ENCODE assay signal across 28 mouse cellular contexts in the genomic region with DNA sequence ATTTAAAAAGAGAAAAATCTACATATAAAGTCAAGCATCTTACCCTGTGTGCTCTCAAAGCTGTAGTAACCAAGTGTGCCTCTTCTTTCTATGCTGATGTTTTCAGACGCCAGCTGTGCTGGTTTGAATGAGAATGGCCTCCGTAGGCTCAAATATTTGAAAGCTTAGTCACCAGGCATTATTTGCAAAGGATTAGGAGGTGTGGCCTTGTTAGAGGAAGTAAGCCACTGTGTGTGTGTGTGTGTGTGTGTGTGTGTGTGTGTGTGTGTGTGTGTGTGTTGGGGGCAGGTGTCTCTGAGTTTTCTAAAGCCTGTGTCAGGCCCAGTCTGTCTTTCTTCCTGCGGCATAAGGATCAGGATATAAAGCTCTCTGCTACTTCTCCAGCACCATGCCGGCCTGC. TPM values are rescaled to one million over a fixed set of nuclear protein-coding genes. Genes with fewer than 3 reads are reported as not detected.
DNase-seq lines count a peak whose midpoint lies in the region; ATAC-seq and TF ChIP-seq lines count a peak whose summit lies in the region.
"Had no signal": no experiment of that assay in that cellular context is flagged by ENCODE, and none has a peak within 500 bp of the region (broad histone marks: within the 10 kb centered on the region; RNA-seq: fewer than 3 reads in every experiment).

No protein-coding gene starts in this region.

- no peaks in the 10 kb centered on the region for H3K36me3 ChIP-seq in midbrain, embryonic 10.5 days
- no peaks in the 10 kb centered on the region for H3K36me3 ChIP-seq in midbrain, embryonic 15.5 days (replicated peaks)
- H3K36me3 ChIP-seq in thymus, adult 2 months (ENCODE audit: control insufficient read depth, insufficient read depth, low read length): no peaks in the 10 kb centered on the region
- H3K36me3 ChIP-seq: hindbrain, embryonic 15.5 days; liver, embryonic 15.5 days; neural tube, embryonic 15.5 days had no signal

- WGBS in midbrain, embryonic 10.5 days: 33% methylated on average over 4 of the region's 4 CpGs
- WGBS in midbrain, embryonic 15.5 days: 22% methylated on average over 4 of the region's 4 CpGs
- WGBS in thymus, adult 2 months: 99% methylated on average over 4 of the region's 4 CpGs

- H3K27me3 ChIP-seq in midbrain, embryonic 10.5 days (ENCODE audit: low read depth, poor library complexity, severe bottlenecking): no peaks in the 10 kb centered on the region
- H3K27me3 ChIP-seq in midbrain, embryonic 15.5 days (replicated peaks): no peaks in the 10 kb centered on the region
- H3K27me3 ChIP-seq in thymus, adult 2 months (ENCODE audit: control insufficient read depth, insufficient read depth, low read length): no peaks in the 10 kb centered on the region
- H3K27me3 ChIP-seq: embryonic facial prominence, embryonic 12.5 days; hindbrain, embryonic 15.5 days; liver, embryonic 15.5 days; lung, embryonic 15.5 days; neural tube, embryonic 15.5 days had no signal

- DNase-seq in midbrain, embryonic 10.5 days (ENCODE audit: low spot score): peak; percentile 54
- DNase-seq in 3T3-L1 (ENCODE audit: low read depth, low spot score): peak; percentile 36
- DNase-seq in 416B (ENCODE audit: low read depth): peak; percentile 9
- peak; percentile 99 for DNase-seq in R1 (ENCODE audit: low read depth, low spot score)
- no peak for DNase-seq in thymus, postnatal 14 days
- DNase-seq in thymus, adult 2 months: no peak
- DNase-seq in kidney, postnatal 36 days: no peak
- DNase-seq: adrenal gland, adult 8-10 months; cerebellum, adult 2 months; cerebellum, postnatal 36 days; gastrocnemius, postnatal 14 days; heart, adult 11 months; kidney, adult 2 months; liver; thymus, postnatal 25 days had no signal

- H3K9ac ChIP-seq in midbrain, embryonic 15.5 days: no peak overlapping the region
- H3K9ac ChIP-seq: embryonic facial prominence, embryonic 12.5 days; hindbrain, embryonic 15.5 days; liver, embryonic 15.5 days; lung, embryonic 15.5 days; neural tube, embryonic 15.5 days had no signal

- TF ChIP-seq POLR2A in thymus, adult 2 months (IDR thresholded peaks at IDR 0.05; ENCODE audit: control insufficient read depth, extremely low read depth, insufficient read depth, low read length, poor library complexity): no peak

- no peak for TF ChIP-seq CTCF in thymus, adult 2 months (IDR thresholded peaks at IDR 0.05; ENCODE audit: borderline replicate concordance, control insufficient read depth, extremely low read depth, insufficient read depth, low read length, poor library complexity)

- H3K4me1 ChIP-seq in midbrain, embryonic 10.5 days: peaks cover 17% of the 10 kb centered on the region
- peaks cover 9% of the 10 kb centered on the region; the same call in 1 of the 2 replicates for H3K4me1 ChIP-seq in midbrain, embryonic 15.5 days
- H3K4me1 ChIP-seq in thymus, adult 2 months (replicated peaks; ENCODE audit: control insufficient read depth, insufficient read depth, low read length): no peaks in the 10 kb centered on the region
- H3K4me1 ChIP-seq: embryonic facial prominence, embryonic 12.5 days; liver, embryonic 15.5 days; lung, embryonic 15.5 days had no signal

- no peak for ATAC-seq in midbrain, embryonic 15.5 days (replicated peaks)
- ATAC-seq: forebrain, embryonic 14.5 days had no signal

- peak overlapping the region; percentile 55; the same call in 1 of the 2 replicates for H3K27ac ChIP-seq in midbrain, embryonic 10.5 days (replicated peaks)
- no peak overlapping the region for H3K27ac ChIP-seq in midbrain, embryonic 15.5 days
- H3K27ac ChIP-seq in thymus, adult 2 months (ENCODE audit: control insufficient read depth, insufficient read depth, low read length): no peak overlapping the region
- H3K27ac ChIP-seq: embryonic facial prominence, embryonic 12.5 days; hindbrain, embryonic 15.5 days; kidney, postnatal 0 days; limb, embryonic 10.5 days; liver, embryonic 15.5 days; lung, embryonic 15.5 days; neural tube, embryonic 15.5 days had no signal

- no peak overlapping the region for H3K4me2 ChIP-seq in midbrain, embryonic 15.5 days
- H3K4me2 ChIP-seq: embryonic facial prominence, embryonic 12.5 days; heart, embryonic 11.5 days; hindbrain, embryonic 15.5 days; liver, embryonic 15.5 days; lung, embryonic 15.5 days; neural tube, embryonic 15.5 days had no signal

- H3K4me3 ChIP-seq in midbrain, embryonic 10.5 days: no peak overlapping the region
- no peak overlapping the region for H3K4me3 ChIP-seq in midbrain, embryonic 15.5 days
- no peak overlapping the region for H3K4me3 ChIP-seq in thymus, adult 2 months (ENCODE audit: control insufficient read depth, insufficient read depth, low read length)
- H3K4me3 ChIP-seq: embryonic facial prominence, embryonic 12.5 days; erythroblast, embryonic 14.5 days; hindbrain, embryonic 15.5 days; limb, embryonic 10.5 days; liver, embryonic 15.5 days; lung, embryonic 15.5 days; neural tube, embryonic 15.5 days had no signal

- no peaks in the 10 kb centered on the region for H3K9me3 ChIP-seq in midbrain, embryonic 10.5 days (replicated peaks)
- no peaks in the 10 kb centered on the region for H3K9me3 ChIP-seq in midbrain, embryonic 15.5 days
- H3K9me3 ChIP-seq: embryonic facial prominence, embryonic 12.5 days; hindbrain, embryonic 15.5 days; limb, embryonic 10.5 days; liver, embryonic 15.5 days; lung, embryonic 15.5 days; neural tube, embryonic 15.5 days had no signal

RNA-seq across cellular contexts. Expression of a gene that starts 26.8 kb away (rescaled TPM):
- 14.2 and 15.4 TPM in 2 replicates for polyA plus RNA-seq in midbrain, embryonic 10.5 days (2016; fragmentation: Nextera tagmentation; extraction: Ambion mirVana)
- 31.4 and 34.3 TPM in 2 replicates for polyA plus RNA-seq in midbrain, embryonic 15.5 days (2015; fragmentation: Nextera tagmentation; extraction: Ambion mirVana)
- 0.80 and 1.6 TPM in 2 replicates for polyA plus RNA-seq in thymus, adult 2 months (2012; rRNA removed)
- polyA plus RNA-seq: erythroblast, embryonic 14.5 days had no signal

RNA-seq across cellular contexts. Expression of a gene that starts 26.8 kb away (rescaled TPM):
- polyA plus RNA-seq in midbrain, embryonic 10.5 days (2016; fragmentation: Nextera tagmentation; extraction: Ambion mirVana): 22.0 and 24.9 TPM in 2 replicates
- 9.2 TPM in 2 replicates for polyA plus RNA-seq in midbrain, embryonic 15.5 days (2015; fragmentation: Nextera tagmentation; extraction: Ambion mirVana)
- 113 and 120 TPM in 2 replicates for polyA plus RNA-seq in thymus, adult 2 months (2012; rRNA removed)

RNA-seq across cellular contexts. Expression of a gene that starts 56.7 kb away (rescaled TPM):
- polyA plus RNA-seq in midbrain, embryonic 10.5 days (2016; fragmentation: Nextera tagmentation; extraction: Ambion mirVana): 0.20 and 0.37 TPM in 2 replicates
- 0.31 and 0.36 TPM in 2 replicates for polyA plus RNA-seq in midbrain, embryonic 15.5 days (2015; fragmentation: Nextera tagmentation; extraction: Ambion mirVana)
- polyA plus RNA-seq in thymus, adult 2 months (2012; rRNA removed): not detected in 2 replicates
- polyA plus RNA-seq: erythroblast, embryonic 14.5 days; heart, postnatal 0 days; liver, embryonic 15.5 days; testis, adult 2 months had no signal

Comparison
In these comparisons a context has a peak if more than half of its experiments do, and no peak if none do; other contexts are left out.
1. DNase-seq: peak in midbrain, embryonic 10.5 days (single experiment), 3T3-L1 (single experiment), 416B (single experiment) and R1 (single experiment); none in thymus, postnatal 14 days (single experiment), thymus, adult 2 months (single experiment) and kidney, postnatal 36 days (0 of 2).